Mouse (Mus musculus) ES-E14 (cell line): ENCODE measurements around the gene Slc9a8. TPM values are rescaled to one million over a fixed set of nuclear protein-coding genes. Genes with fewer than 3 reads are reported as not detected.

Experiments
- DNase-seq: peaks from one replicate; pipeline ENCODE4 v3.0.0-alpha.2; 2013; ENCODE audit warnings: low read depth, low spot score
- H3K27ac ChIP-seq: 2 replicates; pipeline ENCODE4 v1.5.1; 2012; ENCODE audit warnings: low read depth, mild to moderate bottlenecking, low read length, moderate library complexity, mixed read lengths; ENCODE audit not compliant: poor library complexity, insufficient read depth, severe bottlenecking
- H3K36me3 ChIP-seq: 2 replicates; pipeline ENCODE4 v1.6.1; 2012; ENCODE audit warnings: mild to moderate bottlenecking, low read length, moderate library complexity, mixed read lengths; ENCODE audit not compliant: control insufficient read depth, poor library complexity, insufficient read depth, severe bottlenecking
- H3K4me1 ChIP-seq, 2 experiments: fragments of 150-350 bp in 1 of 2; sonication (generic) in 1 of 2; 2 replicates each; pipeline ENCODE4 v1.6.1; 2012; ENCODE audit warnings: low read length in 2 of 2, mild to moderate bottlenecking in 1 of 2, mixed read lengths in 1 of 2; ENCODE audit not compliant: control insufficient read depth in 2 of 2, insufficient read depth in 2 of 2, poor library complexity in 1 of 2
- H3K4me3 ChIP-seq, 2 experiments: fragments of 150-350 bp in 1 of 2; sonication (generic) in 1 of 2; 2 replicates each; pipeline ENCODE4 v1.5.1; 2012; ENCODE audit warnings: low read length in 2 of 2, low read depth in 1 of 2, mild to moderate bottlenecking in 1 of 2, mixed read lengths in 1 of 2; ENCODE audit not compliant: insufficient read depth in 1 of 2, poor library complexity in 1 of 2, severe bottlenecking in 1 of 2
- H3K9ac ChIP-seq: 2 replicates; pipeline ENCODE4 v1.6.1; 2012; ENCODE audit warnings: low read depth, mild to moderate bottlenecking, low read length, mixed read lengths; ENCODE audit not compliant: poor library complexity, insufficient read depth, severe bottlenecking
- H3K9me3 ChIP-seq: fragments of 150-350 bp; sonication (generic); 2 replicates; pipeline ENCODE4 v1.6.1; 2012; ENCODE audit warnings: low read depth, mild to moderate bottlenecking, low read length; ENCODE audit not compliant: control insufficient read depth, insufficient read depth
- CHD2 ChIP-seq: IDR thresholded peaks from 2 replicates; pipeline ENCODE4 v1.6.1; 2014; ENCODE audit warnings: mild to moderate bottlenecking, low read depth, low read length, inconsistent platforms
- HCFC1 ChIP-seq: IDR thresholded peaks from 2 replicates; pipeline ENCODE4 v1.6.1; 2012; ENCODE audit warnings: low read length, inconsistent platforms, borderline replicate concordance; ENCODE audit not compliant: insufficient read depth
- MAFK ChIP-seq: IDR thresholded peaks from 2 replicates; pipeline ENCODE4 v1.6.1; 2014; ENCODE audit warnings: mild to moderate bottlenecking, low read depth, low read length, inconsistent platforms; ENCODE audit not compliant: insufficient read depth
- ZC3H11A ChIP-seq: IDR thresholded peaks from 2 replicates; pipeline ENCODE4 v1.6.1; 2012; ENCODE audit warnings: low read depth, mild to moderate bottlenecking, inconsistent platforms, low read length, borderline replicate concordance
- ZNF384 ChIP-seq: IDR thresholded peaks from 2 replicates; pipeline ENCODE4 v1.6.1; 2012; ENCODE audit warnings: low read depth, low read length, inconsistent platforms
- in situ Hi-C, 2 experiments: fragments of 600-800 bp; cut with MboI; formaldehyde crosslinking; loops; one replicate each; pipeline ENCODE4 v1.15.1; 2025; ENCODE audit warnings: low sequenced_read_pairs in 2 of 2, inconsistent platforms in 1 of 2; ENCODE audit not compliant: unreplicated experiment in 2 of 2
- total RNA-seq: library from RNA; depleted of rRNA; stranded (reverse); fragments of 300-350 nt; gene quantifications from 2 replicates; pipeline ENCODE4 v1.2.3, GENCODE M21; 2012; rRNA removed

Slc9a8 gene
- 38.6 and 54.4 TPM in 2 replicates for total RNA-seq

GRCm38 (mm10) chr2:167421330-167422149 lies at the start of gene Slc9a8:
Gene Slc9a8 (plus strand): TSS chr2:167421712.
- Histone ChIP-seq H3K36me3 (peaks cover 25% of the 10 kb centered on the region), H3K4me1 (peaks cover 2 to 4% of the 10 kb centered on the region in 2 experiments; a peak in 2 of 4 replicates), H3K9me3 (no peaks in the 10 kb centered on the region), H3K4me3 (peak within 1 kb of the TSS; percentile 86 to 95), H3K27ac (peak within 1 kb of the TSS; percentile 98), H3K9ac (peak within 1 kb of the TSS; percentile 99)
- TF ChIP-seq ZNF384 (peak; percentile 95), ZC3H11A (no peak), HCFC1 (peak; percentile 70), CHD2 (no peak), MAFK (no peak)
- in situ Hi-C loops: no loop called here
- DNase-seq: peak; percentile 84

GRCm38 (mm10) chr2:167373266-167373665 lies 48.2 kb upstream of the Slc9a8 start:
- DNase-seq: no peak
- in situ Hi-C loops: no loop called here
- no peak overlapping the region for H3K27ac ChIP-seq

GRCm38 (mm10) chr2:167374191-167374805 lies 47.2 kb upstream of the Slc9a8 start:
- no peak for DNase-seq

More at GRCm38 (mm10) chr2:167373266-167373665, 48.2 kb upstream of the Slc9a8 start:
- H3K9ac ChIP-seq: no peak overlapping the region
- no peaks in the 10 kb centered on the region for H3K36me3 ChIP-seq
- H3K4me1 ChIP-seq: peaks cover 2 to 4% of the 10 kb centered on the region in 2 experiments; a peak in 3 of 4 replicates
- no peaks in the 10 kb centered on the region for H3K9me3 ChIP-seq
- H3K4me3 ChIP-seq: no peak overlapping the region
- TF ChIP-seq ZC3H11A (no peak), MAFK (no peak), ZNF384 (no peak), CHD2 (no peak), HCFC1 (no peak)

GRCm38 (mm10) chr2:167375135-167375534 lies 46.4 kb upstream of the Slc9a8 start:
- no peak overlapping the region for H3K4me3 ChIP-seq
- no peaks in the 10 kb centered on the region for H3K9me3 ChIP-seq
- DNase-seq: no peak
- H3K36me3 ChIP-seq: no peaks in the 10 kb centered on the region
- in situ Hi-C loops: no loop called here
- H3K4me1 ChIP-seq: peaks cover 10 to 11% of the 10 kb centered on the region in 2 experiments
- TF ChIP-seq ZNF384 (no peak), ZC3H11A (no peak), CHD2 (no peak), HCFC1 (no peak), MAFK (no peak)
- H3K9ac ChIP-seq: no peak overlapping the region; the same call in 1 of the 2 replicates
- no peak overlapping the region for H3K27ac ChIP-seq

More at GRCm38 (mm10) chr2:167374191-167374805, 47.2 kb upstream of the Slc9a8 start:
- TF ChIP-seq CHD2: no peak
- no peak for TF ChIP-seq HCFC1
- no peak for TF ChIP-seq ZC3H11A
- TF ChIP-seq MAFK: no peak
- no peak for TF ChIP-seq ZNF384
- Histone ChIP-seq H3K4me3 (no peak overlapping the region), H3K9me3 (no peaks in the 10 kb centered on the region), H3K27ac (no peak overlapping the region), H3K36me3 (no peaks in the 10 kb centered on the region), H3K9ac (no peak overlapping the region), H3K4me1 (peaks cover 10 to 11% of the 10 kb centered on the region in 2 experiments; a peak in 3 of 4 replicates)
- in situ Hi-C loops: no loop called here
